Mouse (Mus musculus): ENCODE data around the gene 2310034C09Rik. TPM values are rescaled to one million over a fixed set of nuclear protein-coding genes. Genes with fewer than 3 reads are reported as not detected.
"Not testable (repeated sequence)": the region's sequence is repeated elsewhere in the genome, so short reads cannot be mapped to it uniquely, and the experiment has no call there.

The 2310034C09Rik gene
- polyA plus RNA-seq, 1 experiment: not detected

DNA sequence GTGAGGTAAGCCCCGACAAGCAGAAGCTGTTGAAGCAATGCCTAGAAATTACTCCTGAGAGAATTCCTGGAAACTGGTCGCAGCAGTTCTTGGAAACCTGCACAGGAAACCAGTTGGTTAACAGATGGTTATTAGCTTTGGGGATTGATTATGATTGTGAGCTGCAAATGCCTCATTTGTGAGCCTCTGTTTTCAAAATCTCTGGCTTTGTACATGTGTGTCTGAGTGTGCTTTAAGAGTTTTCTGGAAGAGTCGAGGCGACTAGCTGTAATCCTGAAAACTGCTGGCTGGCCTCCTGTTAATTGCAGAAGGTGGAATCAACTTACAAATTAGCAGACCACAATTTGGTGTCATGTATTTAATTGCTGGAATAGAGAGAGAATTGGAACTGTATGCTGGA lies 10.7 kb upstream of the 2310034C09Rik start:
- Histone ChIP-seq H3K4me3 (ENCODE audit: control insufficient read depth, low read depth, low read length) (no peak overlapping the region), H3K27ac (ENCODE audit: control insufficient read depth, insufficient read depth, low read depth, low read length) (no peak overlapping the region), H3K4me1 (ENCODE audit: control insufficient read depth, insufficient read depth, low read length) (peaks cover 2% of the 10 kb centered on the region; the same call in 1 of the 2 replicates), H3K36me3 (ENCODE audit: control insufficient read depth, insufficient read depth, low read length) (no peaks in the 10 kb centered on the region), H3K27me3 (ENCODE audit: control insufficient read depth, insufficient read depth, low read length) (no peaks in the 10 kb centered on the region)
- no peak for TF ChIP-seq CTCF (IDR thresholded peaks at IDR 0.05; ENCODE audit: control insufficient read depth, insufficient read depth, insufficient replicate concordance, low read depth, low read length)
- TF ChIP-seq POLR2A (IDR thresholded peaks at IDR 0.05; ENCODE audit: control insufficient read depth, low read depth, low read length): no peak

DNA sequence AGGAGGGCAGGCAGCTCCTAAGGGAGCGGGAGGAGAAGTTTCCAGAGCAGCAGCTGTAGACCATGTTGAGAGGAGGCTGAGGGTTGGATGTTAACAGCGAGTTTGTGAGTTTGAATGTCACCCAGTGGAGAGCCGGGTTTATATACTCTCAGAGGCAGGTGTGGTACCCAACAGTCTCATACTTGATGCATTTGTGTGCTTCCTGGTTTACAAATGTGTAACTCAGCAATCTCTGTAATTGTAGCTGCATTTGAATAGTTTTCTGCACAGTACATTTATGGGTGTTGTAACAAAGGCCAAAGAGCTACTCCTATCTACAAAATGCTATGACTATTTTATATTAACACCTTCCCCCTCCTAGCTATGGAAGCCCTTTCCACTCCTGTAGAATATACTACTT lies 7.1 kb upstream of the 2310034C09Rik start, which contains the start of gene Krtap13:
Gene Krtap13, minus strand, starts transcription at position 101 of the 400 bp plus-strand sequence.
- H3K4me3 ChIP-seq (ENCODE audit: control insufficient read depth, low read depth, low read length); H3K27ac ChIP-seq (ENCODE audit: control insufficient read depth, insufficient read depth, low read depth, low read length); H3K36me3 ChIP-seq (ENCODE audit: control insufficient read depth, insufficient read depth, low read length); H3K27me3 ChIP-seq (ENCODE audit: control insufficient read depth, insufficient read depth, low read length); H3K4me1 ChIP-seq (ENCODE audit: control insufficient read depth, insufficient read depth, low read length): not testable (repeated sequence)

DNA sequence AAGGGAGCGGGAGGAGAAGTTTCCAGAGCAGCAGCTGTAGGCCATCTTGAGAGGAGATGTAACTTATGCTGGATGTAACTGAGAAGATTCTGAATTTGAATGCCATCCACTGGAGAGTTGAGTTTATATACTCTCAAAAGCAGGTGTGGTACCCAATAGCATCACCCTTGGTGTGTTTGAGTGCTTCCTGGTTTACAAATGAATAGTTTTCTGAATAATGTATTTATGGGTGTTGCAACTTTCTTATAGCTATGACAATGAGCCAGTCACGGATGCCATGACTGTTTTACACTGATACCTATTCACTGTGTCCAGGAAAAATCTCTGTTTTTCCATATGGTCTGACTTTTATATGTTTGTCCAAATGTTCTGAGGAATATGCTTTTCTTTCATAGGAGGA lies 15.5 kb downstream of the 2310034C09Rik start, which contains the start of gene 2310057N15Rik:
Gene 2310057N15Rik, minus strand, starts transcription at position 101 of the 400 bp plus-strand sequence.
- TF ChIP-seq POLR2A (IDR thresholded peaks at IDR 0.05; ENCODE audit: control insufficient read depth, low read depth, low read length): no peak
- no peak for TF ChIP-seq CTCF (IDR thresholded peaks at IDR 0.05; ENCODE audit: control insufficient read depth, insufficient read depth, insufficient replicate concordance, low read depth, low read length)
- Histone ChIP-seq H3K4me3 (ENCODE audit: control insufficient read depth, low read depth, low read length) (no peak within 1 kb of the TSS), H3K27me3 (ENCODE audit: control insufficient read depth, insufficient read depth, low read length) (no peaks in the 10 kb centered on the region)

DNA sequence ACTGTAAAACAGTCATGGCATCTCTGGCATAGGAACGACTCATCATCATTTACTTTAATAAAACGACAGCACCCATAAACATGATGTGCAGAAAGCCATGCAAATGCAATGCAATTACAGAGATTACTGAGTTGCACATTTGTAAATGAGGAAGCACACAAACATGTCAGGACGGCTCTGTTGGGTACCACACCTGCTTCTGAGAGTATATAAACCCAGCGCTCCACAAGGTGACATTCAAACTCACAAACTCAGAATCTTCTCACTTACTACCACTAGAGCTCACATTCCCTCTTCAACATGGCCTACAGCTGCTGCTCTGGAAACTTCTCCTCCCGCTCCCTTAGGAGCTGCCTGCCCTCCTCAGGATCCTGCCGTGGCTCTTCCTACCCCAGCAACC lies 18.9 kb downstream of the 2310034C09Rik start, which contains the start of gene Gm5965:
Gene Gm5965, plus strand, starts transcription at position 301 of the 400 bp plus-strand sequence.
- no peak within 1 kb of the TSS for H3K4me3 ChIP-seq (ENCODE audit: control insufficient read depth, low read depth, low read length)
- no peaks in the 10 kb centered on the region for H3K4me1 ChIP-seq (ENCODE audit: control insufficient read depth, insufficient read depth, low read length)
- TF ChIP-seq POLR2A (IDR thresholded peaks at IDR 0.05; ENCODE audit: control insufficient read depth, low read depth, low read length): no peak
- TF ChIP-seq CTCF (IDR thresholded peaks at IDR 0.05; ENCODE audit: control insufficient read depth, insufficient read depth, insufficient replicate concordance, low read depth, low read length): no peak
- no peak within 1 kb of the TSS for H3K27ac ChIP-seq (ENCODE audit: control insufficient read depth, insufficient read depth, low read depth, low read length)
- no peaks in the 10 kb centered on the region for H3K27me3 ChIP-seq (ENCODE audit: control insufficient read depth, insufficient read depth, low read length)
- no peaks in the 10 kb centered on the region for H3K36me3 ChIP-seq (ENCODE audit: control insufficient read depth, insufficient read depth, low read length)

More for the DNA sequence above, 15.5 kb downstream of the 2310034C09Rik start, which contains the start of gene 2310057N15Rik:
- Histone ChIP-seq H3K36me3 (ENCODE audit: control insufficient read depth, insufficient read depth, low read length) (no peaks in the 10 kb centered on the region), H3K27ac (ENCODE audit: control insufficient read depth, insufficient read depth, low read depth, low read length) (no peak within 1 kb of the TSS), H3K4me1 (ENCODE audit: control insufficient read depth, insufficient read depth, low read length) (no peaks in the 10 kb centered on the region)

DNA sequence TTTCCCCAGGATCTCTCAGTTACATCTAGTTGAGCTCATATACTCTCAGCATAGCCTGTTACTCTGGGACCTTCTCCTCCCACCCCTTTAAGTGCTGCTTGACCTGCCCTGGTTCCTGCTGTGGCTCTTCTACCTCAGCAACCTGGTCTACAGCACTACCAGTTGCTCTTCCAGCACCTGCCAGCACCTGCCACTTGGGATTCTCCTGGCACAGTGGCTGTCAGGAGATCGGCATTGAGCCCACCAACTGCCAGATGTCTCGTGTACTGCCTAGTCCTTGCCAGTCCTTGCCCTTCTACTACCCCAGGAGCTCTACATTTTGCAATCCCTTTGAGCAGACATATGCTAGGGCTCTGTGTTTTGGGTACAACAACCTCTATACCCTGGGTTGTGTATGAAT lies 28.1 kb downstream of the 2310034C09Rik start:
- Histone ChIP-seq H3K27me3 (ENCODE audit: control insufficient read depth, insufficient read depth, low read length) (no peaks in the 10 kb centered on the region), H3K4me1 (ENCODE audit: control insufficient read depth, insufficient read depth, low read length) (no peaks in the 10 kb centered on the region), H3K36me3 (ENCODE audit: control insufficient read depth, insufficient read depth, low read length) (no peaks in the 10 kb centered on the region), H3K4me3 (ENCODE audit: control insufficient read depth, low read depth, low read length) (no peak overlapping the region), H3K27ac (ENCODE audit: control insufficient read depth, insufficient read depth, low read depth, low read length) (no peak overlapping the region)
- no peak for TF ChIP-seq CTCF (IDR thresholded peaks at IDR 0.05; ENCODE audit: control insufficient read depth, insufficient read depth, insufficient replicate concordance, low read depth, low read length)
- no peak for TF ChIP-seq POLR2A (IDR thresholded peaks at IDR 0.05; ENCODE audit: control insufficient read depth, low read depth, low read length)

Other genes with a start within 250 kb of the 2310034C09Rik start
- gene Cldn8, start 195.7 kb upstream of the 2310034C09Rik start, polyA plus RNA-seq (2012; rRNA removed): 2.8 TPM in 1 of 2 replicates, not detected in the other
- gene Krtap24-1, start 146.6 kb upstream of the 2310034C09Rik start, polyA plus RNA-seq (2012; rRNA removed): 0.06 TPM in 1 of 2 replicates, not detected in the other
- not detected in 2 replicates for gene 2310079G19Rik, start 131.2 kb upstream of the 2310034C09Rik start, polyA plus RNA-seq (2012; rRNA removed)
- gene Krtap26-1, start 111.1 kb upstream of the 2310034C09Rik start, polyA plus RNA-seq (2012; rRNA removed): not detected in 2 replicates
- not detected in 2 replicates for gene Krtap27-1, start 87.2 kb upstream of the 2310034C09Rik start, polyA plus RNA-seq (2012; rRNA removed)
- gene 2310061N02Rik, start 50.9 kb upstream of the 2310034C09Rik start, polyA plus RNA-seq (2012; rRNA removed): not detected in 2 replicates
- not detected in 2 replicates for gene Krtap13-1, start 30.0 kb upstream of the 2310034C09Rik start, polyA plus RNA-seq (2012; rRNA removed)
- 0.12 and 0.17 TPM in 2 replicates for gene Krtap13, start 7.2 kb upstream of the 2310034C09Rik start, polyA plus RNA-seq (2012; rRNA removed)
- not detected in 2 replicates for gene 2310057N15Rik, start 15.4 kb downstream of the 2310034C09Rik start, polyA plus RNA-seq (2012; rRNA removed)
- gene Gm5965, start 19.0 kb downstream of the 2310034C09Rik start, polyA plus RNA-seq (2012; rRNA removed): not detected in 2 replicates
- not detected in 2 replicates for gene Gm20741, start 53.4 kb downstream of the 2310034C09Rik start, polyA plus RNA-seq (2012; rRNA removed)
- gene Krtap15, start 61.4 kb downstream of the 2310034C09Rik start, polyA plus RNA-seq (2012; rRNA removed): not detected in 2 replicates
- not detected in 2 replicates for gene Krtap14, start 67.3 kb downstream of the 2310034C09Rik start, polyA plus RNA-seq (2012; rRNA removed)
- gene Krtap19-1, start 110.6 kb downstream of the 2310034C09Rik start, polyA plus RNA-seq (2012; rRNA removed): not detected in 2 replicates
- gene Krtap19-2, start 115.4 kb downstream of the 2310034C09Rik start, polyA plus RNA-seq (2012; rRNA removed): not detected in 2 replicates
- gene Krtap19-3, start 119.2 kb downstream of the 2310034C09Rik start, polyA plus RNA-seq (2012; rRNA removed): not detected in 2 replicates
- not detected in 2 replicates for gene Krtap19-4, start 126.2 kb downstream of the 2310034C09Rik start, polyA plus RNA-seq (2012; rRNA removed)
- gene Krtap19-5, start 137.6 kb downstream of the 2310034C09Rik start, polyA plus RNA-seq (2012; rRNA removed): not detected in 2 replicates
- not detected in 2 replicates for gene Krtap19-9b, start 173.4 kb downstream of the 2310034C09Rik start, polyA plus RNA-seq (2012; rRNA removed)
- not detected in 2 replicates for gene Krtap16-3, start 204.0 kb downstream of the 2310034C09Rik start, polyA plus RNA-seq (2012; rRNA removed)